Mouse (Mus musculus) liver, postnatal 0 days (tissue): ENCODE data around the gene Catsperg1.

Experiments
- CTCF ChIP-seq: sonication (generic); IDR thresholded peaks from 2 replicates; pipeline ENCODE4 v1.5.1; 2016; ENCODE audit warnings: antibody characterized with exemption, low read depth
- EP300 ChIP-seq: IDR thresholded peaks from 2 replicates; pipeline ENCODE4 v1.6.1; 2016; ENCODE audit warnings: antibody characterized with exemption, low read depth, mild to moderate bottlenecking

- TF ChIP-seq CTCF (no peak), EP300 (no peak)
Measured at GRCm38 (mm10) chr7:29213675-29214082, at the start of gene Catsperg1.
